Mouse (Mus musculus) urinary bladder, postnatal 25 days (tissue): ENCODE data around the gene Plcg2.
A peak's percentile ranks its signal among the peaks of the same experiment; 100 is the strongest.

Experiments
- DNase-seq: peaks from one replicate; pipeline ENCODE4 v3.0.0; 2022; ENCODE audit warnings: low spot score

Plcg2 gene

DNA sequence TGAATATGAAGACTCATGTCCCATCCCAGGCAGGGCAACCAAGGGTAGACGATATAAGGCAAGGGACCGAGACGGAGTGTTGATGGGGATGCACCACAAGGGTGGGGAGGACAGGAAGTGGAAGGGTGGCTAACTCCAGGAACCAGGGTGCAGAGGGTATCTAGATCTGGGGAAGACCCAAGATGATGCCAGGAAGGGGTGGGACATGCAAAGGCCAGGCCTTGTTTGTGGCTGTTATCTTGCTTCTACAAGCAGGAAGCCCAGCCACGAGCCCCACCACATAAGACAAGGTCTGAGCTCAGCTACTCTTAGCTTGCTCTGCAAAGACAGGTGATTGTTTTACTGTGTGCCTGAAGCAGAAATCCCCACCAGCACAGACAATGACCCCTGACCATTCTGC, 50.4 kb downstream of the Plcg2 start:
- no peak for DNase-seq

DNA sequence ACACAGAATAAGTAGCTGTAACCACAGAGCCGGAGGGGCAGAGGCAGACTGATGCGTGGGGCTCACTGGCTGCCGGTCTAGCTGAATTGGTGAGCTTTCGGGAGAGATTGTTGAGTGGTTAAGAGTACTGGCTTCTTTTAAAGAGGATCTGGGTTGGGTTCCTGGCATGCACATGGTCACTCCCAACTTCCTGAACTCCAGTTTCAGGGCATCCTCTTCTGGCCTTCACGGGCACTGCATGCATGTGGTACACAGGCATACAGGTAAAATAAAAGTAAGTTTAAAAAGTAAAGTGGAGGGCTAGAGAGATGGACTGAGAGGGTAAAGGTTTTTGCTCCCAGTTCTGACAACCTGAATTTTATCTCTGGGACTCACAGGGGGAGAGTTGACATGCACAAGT, 52.4 kb downstream of the Plcg2 start:
- no peak for DNase-seq

DNA sequence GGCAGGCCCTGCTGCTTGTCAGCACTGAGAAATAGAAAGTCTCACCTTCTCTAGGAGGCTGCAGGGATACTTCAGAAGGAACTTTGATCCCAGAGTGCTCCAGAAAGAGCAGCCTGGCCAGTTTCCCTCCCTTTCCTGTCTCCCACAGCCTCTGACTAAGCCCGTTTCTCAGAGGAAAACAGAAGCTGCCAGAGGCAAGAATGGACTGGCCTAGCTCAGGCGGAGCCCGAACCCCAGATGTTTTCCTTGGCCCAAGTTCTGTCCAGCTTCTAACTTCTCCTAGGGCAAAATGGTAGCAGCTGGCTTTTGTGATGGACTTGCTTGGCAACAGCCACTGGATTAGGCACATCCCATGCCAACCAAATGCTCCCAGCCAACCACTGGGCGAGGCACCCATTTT, 62.9 kb downstream of the Plcg2 start:
- no peak for DNase-seq

DNA sequence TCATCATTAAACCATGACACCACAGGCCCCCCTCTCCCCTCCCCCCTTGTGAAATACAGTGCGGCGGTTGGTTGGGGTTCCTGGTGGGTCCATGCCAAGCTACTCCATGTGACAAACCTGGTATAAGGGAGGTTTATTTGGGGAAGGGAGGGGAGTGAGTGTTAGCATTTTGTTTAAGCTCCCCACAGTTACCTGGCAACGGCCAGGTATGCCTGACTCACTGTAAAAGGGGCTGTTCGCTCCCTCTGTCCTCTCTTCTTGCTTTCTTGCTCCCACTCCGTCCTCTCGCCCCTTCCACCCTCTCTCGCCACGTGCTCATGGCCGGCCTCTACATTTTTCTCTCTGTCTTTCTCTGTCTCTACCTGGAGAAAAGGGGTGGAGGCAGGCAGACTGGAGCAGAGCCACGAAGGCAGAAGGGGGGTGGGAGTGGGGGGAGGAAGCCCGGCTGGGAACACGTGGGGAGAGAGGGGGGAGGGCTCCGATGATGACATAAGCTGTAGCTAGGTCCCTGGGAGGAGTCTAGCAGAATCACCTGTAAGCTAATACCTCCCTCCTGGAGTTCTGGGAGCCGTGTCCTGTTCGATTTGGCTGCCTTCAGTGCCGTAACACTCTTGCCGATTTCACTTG, 63.8 kb downstream of the Plcg2 start:
- DNase-seq, result no peak

DNA sequence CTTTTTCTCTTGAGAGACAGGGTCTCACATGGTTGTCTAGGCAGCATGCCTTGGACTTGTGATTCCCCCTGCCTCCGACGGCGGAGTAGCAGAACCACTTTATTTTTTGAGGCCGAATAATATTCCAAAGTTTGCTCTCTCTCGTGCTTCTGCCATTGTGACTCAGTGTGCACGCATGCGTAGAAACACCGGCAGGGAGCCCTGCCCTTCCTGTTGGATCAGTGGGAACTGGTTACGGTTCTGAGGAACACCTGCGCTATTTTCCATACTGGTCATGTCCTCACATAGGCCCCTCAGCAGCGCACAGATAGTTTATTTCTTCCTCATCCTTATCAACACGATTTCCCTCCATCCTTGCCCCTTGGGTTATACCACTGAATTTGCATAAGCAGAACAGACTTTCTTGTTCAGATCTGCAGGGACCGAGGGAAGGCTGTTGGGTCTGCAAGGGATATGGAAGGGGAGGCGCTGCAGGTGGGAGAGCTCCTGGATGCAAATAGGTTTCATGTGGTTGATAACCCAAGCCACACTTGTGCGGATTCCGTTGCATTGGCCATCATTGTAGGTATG, 64.4 kb downstream of the Plcg2 start:
- no peak for DNase-seq

DNA sequence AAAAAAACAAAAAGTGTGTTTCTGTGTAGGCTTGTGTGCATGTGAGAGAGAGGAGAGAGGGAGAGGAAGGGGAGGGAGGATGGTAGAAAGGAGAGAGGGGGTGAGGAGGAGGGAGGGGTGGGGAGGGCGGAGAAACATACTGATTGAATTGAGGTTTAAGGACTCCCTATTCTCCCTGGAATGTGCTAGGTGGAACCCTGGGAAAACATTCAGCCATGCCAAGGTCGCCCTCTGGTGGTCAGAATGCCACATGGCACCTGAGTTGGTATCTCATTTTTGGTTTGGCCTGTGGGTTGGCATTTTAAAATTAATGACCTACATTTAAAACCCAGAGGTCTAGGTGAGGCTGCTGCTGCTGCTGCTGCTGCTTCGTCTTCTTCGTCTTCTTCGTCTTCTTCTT, 71.3 kb downstream of the Plcg2 start:
- DNase-seq, result peak; percentile 68

DNA sequence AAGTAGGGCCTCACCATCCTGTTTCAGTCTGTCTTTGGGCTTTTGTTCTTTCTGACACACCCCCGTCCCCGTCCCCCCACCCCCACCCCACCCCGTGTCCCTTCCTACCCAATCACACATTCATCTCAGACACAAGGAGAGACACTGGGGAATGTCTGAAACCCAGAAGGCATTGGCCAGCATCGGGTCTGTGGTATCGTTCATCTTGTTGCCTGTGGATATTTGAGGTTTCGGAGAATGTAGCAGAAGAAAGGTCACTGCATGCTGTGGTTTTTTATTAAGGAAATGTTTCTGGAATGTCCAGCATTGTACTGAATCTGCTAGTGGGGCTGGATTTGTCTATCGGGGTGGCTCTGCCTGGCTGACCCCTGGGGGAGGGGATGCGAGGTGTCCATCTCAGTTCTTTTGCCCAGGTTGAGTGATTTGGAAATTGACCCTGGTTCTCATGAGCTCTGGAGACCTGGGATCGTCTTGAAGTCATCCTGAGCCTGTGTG, 78.2 kb downstream of the Plcg2 start:
- no peak for DNase-seq

DNA sequence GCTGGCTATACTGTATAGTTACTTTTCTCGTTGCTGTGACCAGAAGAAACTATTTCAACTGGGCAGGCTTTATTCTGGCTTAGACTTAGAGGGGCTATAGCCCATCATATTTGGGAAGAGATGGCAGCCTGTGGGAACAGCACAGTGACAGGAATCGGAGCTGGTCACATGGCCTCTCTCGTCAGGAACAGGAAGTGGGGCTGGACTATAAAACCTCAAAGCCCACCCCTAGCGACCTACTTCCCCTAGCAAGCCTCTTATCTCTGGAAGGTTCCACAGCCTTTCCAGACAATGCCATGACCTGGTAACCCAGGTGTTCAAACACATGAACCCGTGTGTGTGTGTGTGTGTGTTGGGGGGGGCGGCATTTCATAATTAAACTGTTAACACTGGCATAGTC, 79.0 kb downstream of the Plcg2 start:
- no peak for DNase-seq

DNA sequence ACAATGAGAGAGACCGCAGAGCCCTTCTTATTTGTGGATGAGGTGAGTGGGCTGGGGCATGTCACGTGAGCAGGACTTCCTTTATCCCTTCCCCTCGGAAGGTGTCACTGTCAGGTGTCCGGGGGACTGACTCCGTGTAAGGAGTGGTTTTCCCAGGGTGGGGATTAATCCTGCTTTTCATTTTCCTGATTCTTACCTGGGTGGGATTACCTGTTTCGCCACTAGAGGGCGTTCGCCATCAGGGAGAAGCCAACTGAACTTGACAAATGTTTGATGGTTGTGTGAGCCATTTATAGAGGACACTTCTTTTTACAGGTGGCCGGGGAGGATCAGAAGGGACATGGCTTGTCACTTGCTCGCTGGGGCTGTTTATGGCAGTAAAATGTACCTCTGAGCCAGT, 79.8 kb downstream of the Plcg2 start:
- DNase-seq, result no peak

DNA sequence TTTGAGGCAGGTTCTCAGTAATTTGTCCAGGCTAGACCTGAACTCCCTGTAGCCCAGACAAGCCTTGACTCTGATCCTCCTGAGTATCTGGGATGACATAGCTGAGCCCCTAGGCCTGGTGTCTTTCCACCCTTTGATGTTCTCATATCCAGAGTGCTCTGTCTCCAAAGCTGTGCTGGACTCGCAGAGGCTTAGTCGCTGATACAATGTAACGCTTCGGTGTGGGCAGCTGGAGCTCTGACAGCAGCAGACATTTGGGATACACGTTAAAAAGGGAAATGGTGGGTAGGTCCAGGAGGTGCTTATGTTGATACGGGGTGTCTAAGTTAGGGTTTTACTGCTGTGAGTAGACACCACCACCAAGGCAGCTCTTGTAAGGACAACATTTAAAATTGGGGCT, 80.8 kb downstream of the Plcg2 start:
- DNase-seq, result no peak

DNA sequence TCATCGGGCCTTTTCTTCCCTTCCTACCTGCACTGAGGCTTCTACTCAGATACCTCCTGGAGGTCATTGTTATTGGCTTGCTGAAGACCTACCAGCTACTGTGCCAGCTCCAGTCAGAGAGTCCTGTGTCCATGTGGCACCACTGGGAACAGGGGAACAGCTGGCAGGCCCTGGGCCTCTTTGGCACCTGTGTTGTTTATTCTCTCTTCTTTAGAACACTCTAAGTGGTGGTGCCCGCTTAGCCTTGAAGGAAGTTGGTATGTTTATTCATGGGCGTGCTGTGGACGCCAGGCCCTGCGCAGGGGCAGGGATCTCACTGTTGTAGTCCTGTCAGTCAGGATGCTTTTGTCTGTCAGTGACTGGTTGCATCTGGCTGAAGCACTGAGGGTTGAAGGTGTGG, 95.8 kb downstream of the Plcg2 start:
- DNase-seq, result no peak

DNA sequence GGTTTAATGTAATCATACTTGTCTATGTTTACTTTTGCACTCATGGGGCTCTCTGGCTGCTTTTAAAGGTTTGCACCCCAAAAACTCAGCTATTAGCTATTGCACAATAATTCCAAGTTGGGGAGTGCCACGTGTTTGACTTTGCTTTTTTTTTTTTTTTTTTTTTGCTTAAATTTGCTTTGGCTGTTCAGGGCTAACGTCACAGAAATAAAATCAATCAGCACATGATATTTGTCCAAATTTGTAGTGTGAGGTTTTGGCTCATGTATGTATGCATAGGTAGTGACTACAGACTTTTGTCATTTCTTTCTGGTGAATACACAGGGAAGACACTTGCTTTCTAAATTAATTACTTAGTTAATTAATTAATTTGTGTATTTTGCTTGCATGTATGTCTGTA, 96.9 kb downstream of the Plcg2 start:
- no peak for DNase-seq

DNA sequence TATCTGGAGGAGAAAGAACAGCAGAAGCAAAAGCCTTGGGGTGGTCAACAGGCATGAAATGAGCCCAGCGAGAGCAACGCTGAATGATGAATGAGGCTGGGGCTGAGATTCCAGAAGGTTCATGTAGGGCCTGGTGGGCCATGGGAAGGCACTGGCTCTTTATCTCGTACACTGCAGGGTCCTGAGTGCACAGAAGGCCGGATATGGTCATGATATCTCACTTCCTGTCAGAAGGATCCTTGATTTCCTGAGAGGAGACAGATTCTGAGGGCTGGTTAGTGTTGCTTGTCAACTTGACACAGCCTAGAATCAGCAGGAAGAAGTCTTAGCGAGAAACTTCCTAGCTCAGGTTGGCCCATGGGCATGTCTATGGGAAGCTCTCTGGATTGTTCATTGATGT, 98.7 kb downstream of the Plcg2 start:
- no peak for DNase-seq

DNA sequence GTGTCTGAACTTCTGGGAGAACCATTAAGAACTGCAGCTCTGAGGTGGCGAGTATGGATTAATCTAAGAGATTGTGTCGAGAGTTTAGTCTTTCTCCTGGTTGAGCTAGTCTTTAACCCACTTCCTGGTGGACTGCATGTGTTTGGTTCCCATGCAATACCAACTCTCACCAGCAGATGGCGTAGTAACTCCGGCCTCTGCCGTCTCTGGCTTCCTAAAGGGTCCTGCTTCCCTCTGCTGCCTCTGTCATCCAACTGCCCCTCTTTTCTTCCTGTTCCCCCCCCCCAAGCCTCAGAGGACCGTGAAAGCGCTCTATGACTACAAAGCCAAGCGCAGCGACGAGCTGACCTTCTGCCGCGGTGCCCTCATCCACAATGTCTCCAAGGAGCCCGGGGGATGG, 102.7 kb downstream of the Plcg2 start:
- DNase-seq, result no peak

DNA sequence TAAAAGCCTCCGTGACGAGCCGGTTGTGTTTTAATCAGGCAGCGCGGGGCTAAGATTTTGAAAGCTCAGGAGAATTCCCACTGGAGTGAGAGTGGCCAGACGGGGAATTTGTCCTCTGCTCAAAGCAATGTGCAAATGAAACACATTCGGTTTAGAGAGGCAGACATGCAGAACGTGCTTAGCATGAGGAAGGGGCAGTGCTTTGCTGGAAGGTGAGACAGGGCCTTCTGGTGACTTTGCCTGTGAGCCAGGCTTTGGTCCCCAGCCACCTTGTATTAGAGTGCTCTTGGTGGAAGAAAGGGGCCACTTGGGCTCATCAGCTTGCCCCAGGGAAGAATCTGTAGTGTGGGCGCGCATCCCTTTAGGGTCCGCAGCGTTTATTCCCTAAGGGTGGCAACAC, 106.0 kb downstream of the Plcg2 start:
- no peak for DNase-seq

DNA sequence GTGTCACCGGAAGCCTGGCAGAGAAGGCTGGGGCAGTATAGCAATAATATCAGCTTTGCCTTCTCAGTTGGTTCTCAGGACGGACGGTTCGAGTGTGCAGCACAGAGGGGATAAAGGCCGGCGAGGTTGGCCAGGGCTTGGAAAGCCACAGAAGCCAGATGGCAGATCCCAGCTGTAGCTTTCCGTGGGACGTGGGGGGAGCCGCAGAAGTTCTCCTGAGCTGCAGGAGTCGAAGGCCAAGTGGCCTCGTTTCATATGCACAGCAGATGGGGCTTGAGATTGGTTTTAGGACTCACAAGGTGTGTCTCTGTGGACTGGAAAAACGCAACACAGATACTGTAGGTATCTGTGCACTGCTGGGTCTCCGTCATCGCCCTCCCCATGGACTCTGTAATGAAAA, 106.6 kb downstream of the Plcg2 start:
- DNase-seq, result no peak

DNA sequence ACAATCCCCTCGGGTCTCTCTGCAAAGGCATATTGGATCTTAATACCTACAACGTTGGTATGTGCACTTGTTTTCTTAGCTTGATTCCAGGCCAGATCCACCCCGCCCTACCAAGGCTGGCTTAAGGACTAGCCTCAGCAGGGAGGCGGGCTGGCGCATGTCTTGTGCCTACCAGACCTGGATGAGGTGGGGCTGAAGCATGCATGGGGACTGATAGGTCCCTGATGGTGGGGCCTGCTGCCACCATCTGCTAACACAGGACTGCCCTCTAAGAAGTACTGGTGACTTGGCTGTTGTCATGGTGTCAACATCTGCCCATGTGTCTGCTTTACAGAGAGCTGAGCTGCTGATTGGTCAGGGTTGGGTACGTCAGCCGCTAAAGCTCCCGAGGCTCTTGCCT, 107.1 kb downstream of the Plcg2 start:
- no peak for DNase-seq

DNA sequence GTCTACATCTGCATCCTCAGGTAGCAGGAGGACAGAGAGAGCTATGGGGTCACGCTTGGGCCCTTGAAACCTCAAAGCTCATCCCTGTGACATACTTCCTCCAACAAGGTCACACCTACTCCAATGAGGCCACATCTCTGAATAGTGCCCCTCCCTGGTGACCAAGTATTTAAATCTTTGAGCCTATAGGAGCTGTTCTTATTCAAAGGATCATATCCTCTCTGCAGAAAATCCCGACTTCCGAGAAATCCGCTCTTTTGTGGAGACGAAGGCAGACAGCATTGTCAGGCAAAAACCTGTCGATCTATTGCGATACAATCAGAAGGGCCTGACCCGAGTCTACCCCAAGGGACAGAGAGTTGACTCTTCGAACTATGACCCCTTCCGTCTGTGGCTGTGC, 112.4 kb downstream of the Plcg2 start:
- DNase-seq, result no peak

DNA sequence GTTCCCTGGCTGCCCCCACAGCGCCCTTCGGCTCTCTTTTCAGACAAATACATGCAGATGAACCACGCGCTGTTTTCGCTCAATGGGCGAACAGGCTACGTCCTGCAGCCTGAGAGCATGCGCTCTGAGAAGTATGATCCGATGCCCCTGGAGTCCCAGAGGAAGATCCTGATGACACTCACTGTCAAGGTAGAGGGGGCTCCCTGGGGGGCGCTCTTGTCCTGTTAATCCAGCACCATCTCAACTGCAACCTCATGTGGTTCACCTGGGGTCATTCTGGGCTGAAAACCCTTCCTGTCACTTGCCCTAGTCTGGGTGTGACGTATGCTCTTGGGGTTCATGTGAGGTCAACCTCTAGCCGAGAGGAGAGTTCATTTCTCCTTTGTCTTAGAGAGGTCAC, 114.8 kb downstream of the Plcg2 start:
- no peak for DNase-seq

DNA sequence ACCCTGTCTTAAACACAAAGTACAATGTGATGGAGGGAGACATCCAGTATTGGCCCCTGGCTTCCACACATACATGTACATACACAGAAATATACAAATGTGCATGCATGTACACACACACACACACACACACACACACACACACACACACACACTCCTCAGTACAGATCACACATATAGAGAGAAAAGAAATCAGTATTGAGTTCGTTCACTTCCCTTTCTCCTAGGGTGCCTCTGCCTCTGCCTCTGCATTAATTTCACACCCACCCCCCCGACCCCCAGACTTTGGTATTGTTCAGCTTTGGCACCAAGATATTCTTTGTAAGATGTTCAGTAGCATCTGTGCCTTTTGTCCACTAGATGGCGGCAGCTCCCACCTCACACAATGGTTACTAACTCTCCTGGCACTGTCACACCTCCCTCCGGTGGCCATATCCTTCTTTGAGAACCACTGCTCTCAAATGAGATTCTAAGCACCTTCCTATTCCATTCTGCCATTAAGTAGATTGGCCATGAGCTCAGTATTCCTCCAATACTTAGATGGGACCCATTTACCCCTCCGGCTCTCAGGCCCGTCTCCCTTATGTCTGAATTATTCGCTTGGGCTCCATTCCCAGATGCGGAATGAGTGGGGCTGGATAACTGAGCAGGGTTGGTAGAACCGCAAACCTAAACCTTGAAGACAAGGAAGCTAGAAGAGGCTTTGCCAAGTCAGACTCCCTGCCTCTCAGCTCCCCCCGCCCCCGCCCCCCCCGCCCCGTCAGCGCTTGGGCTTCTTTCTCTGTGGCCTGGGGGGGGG, 128.1 kb downstream of the Plcg2 start:
- peak; percentile 30 for DNase-seq

DNA sequence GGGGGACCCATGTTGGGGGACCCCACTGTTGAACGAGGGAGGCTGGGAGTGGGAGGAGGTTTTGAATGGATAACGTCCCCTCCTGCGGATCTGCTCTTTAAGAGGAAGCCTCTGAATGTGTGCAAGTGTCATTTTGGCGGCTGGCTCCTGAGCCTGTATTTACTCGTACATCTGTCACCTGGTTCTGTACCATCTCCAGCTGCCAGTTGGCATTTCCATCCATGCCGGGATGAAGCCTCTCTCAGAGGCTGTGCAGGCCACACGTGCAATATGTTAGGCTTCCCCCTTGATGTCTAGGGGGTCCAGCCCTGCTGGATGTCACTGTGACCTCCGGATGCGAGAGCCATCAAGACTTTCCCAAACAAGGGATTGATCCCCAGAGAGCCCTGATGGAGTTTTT, 129.0 kb downstream of the Plcg2 start:
- DNase-seq, result no peak

DNA sequence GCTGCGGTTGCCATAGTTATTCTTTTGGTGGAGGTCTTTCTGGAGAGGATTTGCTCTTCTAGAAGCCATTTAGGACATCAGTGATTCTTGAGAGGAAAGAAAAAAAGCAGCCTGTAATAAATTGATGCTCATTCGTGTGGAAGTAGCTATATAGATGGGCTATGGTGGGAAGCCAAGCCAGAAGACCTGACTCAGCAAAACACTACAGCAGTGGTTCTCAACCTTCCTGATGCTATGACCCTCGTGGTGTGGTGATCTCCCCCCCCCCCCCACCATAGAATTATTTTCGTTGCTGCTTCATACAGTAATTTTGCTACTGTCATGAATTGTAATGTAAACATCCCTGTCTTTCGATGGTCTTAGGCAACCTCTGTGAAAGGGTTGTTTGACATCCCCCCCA, 134.4 kb downstream of the Plcg2 start:
- no peak for DNase-seq

DNA sequence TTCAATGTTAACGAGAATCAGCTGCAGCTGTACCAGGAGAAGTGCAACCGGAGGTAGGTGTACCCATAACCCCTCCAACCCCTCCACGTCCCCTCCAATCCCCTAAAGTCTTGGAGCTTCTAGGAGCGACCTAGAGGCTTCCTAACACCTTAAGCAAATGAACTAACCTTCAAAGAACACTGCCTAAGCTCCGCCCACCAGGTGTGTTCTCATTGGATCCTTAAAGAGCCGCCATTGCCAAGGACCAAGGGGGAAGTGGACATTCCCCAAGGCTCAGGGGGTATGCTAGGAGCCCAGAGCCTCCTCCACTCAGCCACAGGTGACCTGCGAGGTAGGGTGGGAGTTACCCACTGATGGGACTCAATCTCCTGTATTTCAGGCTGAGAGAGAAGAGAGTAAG, 136.3 kb downstream of the Plcg2 start:
- DNase-seq, result no peak

DNA sequence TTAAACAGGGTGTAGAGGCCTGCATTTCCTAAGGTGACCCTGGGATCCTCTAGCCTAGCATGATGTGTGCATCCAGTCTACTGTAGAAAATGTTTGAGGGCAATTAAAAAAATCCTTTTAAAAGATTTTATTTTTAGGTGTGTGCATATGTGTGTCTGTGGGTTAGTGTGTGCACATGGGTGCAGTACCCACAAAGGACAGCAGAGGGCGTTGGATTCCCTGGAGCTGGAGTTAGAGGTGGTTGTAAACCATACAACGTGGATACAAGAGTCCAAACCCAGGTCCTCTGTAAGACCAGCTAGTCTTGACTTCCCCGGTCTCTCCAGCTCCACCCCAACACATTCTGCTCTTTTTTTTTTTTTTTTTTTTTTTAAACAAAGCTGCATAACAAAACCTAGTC, 139.4 kb downstream of the Plcg2 start:
- DNase-seq, result no peak
